Mouse (Mus musculus): ENCODE measurements around the gene Nat10.

DNA sequence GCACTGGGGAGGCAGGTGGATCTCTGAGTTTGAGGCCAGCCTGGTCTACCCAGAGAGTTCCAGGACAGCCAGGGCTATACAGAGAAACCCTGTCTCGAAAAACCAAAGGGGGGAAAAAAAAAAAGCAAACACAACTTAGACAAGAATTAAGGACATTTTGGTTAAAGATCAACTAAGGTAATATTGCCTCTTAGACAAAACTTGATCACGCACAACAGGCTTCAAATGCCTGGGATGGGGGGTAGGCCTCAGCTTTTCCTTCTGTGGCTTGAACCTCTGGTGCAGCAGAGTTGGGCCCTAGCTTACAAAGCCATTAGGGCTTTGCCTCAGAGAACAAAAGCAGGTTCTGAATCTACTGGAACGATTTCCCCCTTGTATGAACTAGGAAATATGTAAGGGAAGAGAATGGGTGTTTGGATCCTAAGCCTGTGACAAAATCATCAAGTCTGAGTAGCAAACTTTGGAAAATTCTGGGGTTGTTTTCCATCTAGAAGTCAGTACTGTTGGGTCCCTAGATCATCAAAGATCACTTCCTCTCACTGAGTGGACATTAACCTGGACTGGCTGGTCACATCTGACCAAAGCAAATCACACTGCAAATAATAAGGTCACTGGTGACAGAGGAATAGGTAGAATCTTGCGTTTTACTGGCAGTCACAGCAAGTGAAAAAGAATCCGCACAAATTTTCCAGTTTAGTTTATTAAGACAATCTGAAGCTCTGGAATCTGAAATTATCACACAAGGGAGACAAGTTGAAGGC lies 42.9 kb upstream of the Nat10 start:
- TF ChIP-seq CTCF (IDR thresholded peaks at IDR 0.05) (no peak), EP300 (IDR thresholded peaks at IDR 0.05) (no peak)

Data from lung, postnatal 0 days (tissue).